Mouse (Mus musculus) MEL (cell line): Measurements from ENCODE around the gene Usp20. TPM values are rescaled to one million over a fixed set of nuclear protein-coding genes. Genes with fewer than 3 reads are reported as not detected.

ENCODE experiments used
- DNase-seq: peaks from one replicate; pipeline ENCODE4 v3.0.0; 2011; ENCODE audit warnings: low read depth, low spot score
- H3K27ac ChIP-seq: 2 replicates; pipeline ENCODE4 v1.5.1; 2012; ENCODE audit warnings: low read depth, mild to moderate bottlenecking, control low read depth, low read length, moderate library complexity; ENCODE audit not compliant: control insufficient read depth
- H3K27me3 ChIP-seq, 2 experiments: fragments of 150-350 bp in 1 of 2; sonication (generic) in 1 of 2; 2 replicates each; pipeline ENCODE4 v1.6.1; 2012; ENCODE audit warnings: low read length in 2 of 2, mild to moderate bottlenecking in 2 of 2, improper control_type of control experiment in 1 of 2, moderate library complexity in 1 of 2; ENCODE audit not compliant: insufficient read depth in 2 of 2, control insufficient read depth in 1 of 2
- H3K36me3 ChIP-seq, 2 experiments: 2 replicates each; pipeline ENCODE4 v1.6.1; 2012 to 2014; ENCODE audit warnings: low read length in 2 of 2, improper control_type of control experiment in 1 of 2, inconsistent platforms in 1 of 2, mild to moderate bottlenecking in 1 of 2; ENCODE audit not compliant: insufficient read depth in 2 of 2, control insufficient read depth in 1 of 2
- H3K4me1 ChIP-seq, 2 experiments: fragments of 150-350 bp in 1 of 2; sonication (generic) in 1 of 2; 2 replicates each; pipeline ENCODE4 v1.6.1; 2012; ENCODE audit warnings: low read length in 2 of 2, improper control_type of control experiment in 1 of 2, mild to moderate bottlenecking in 1 of 2; ENCODE audit not compliant: insufficient read depth in 2 of 2, control insufficient read depth in 1 of 2
- H3K4me3 ChIP-seq, 2 experiments: fragments of 150-350 bp in 1 of 2; sonication (generic) in 1 of 2; 2 replicates each; pipeline ENCODE4 v1.5.1; 2012; ENCODE audit warnings: low read depth in 2 of 2, low read length in 2 of 2, mild to moderate bottlenecking in 2 of 2, moderate library complexity in 2 of 2, control low read depth in 1 of 2, improper control_type of control experiment in 1 of 2; ENCODE audit not compliant: control insufficient read depth in 1 of 2, insufficient read depth in 1 of 2
- H3K79me2 ChIP-seq: 2 replicates; pipeline ENCODE4 v1.6.1; 2012; ENCODE audit warnings: mild to moderate bottlenecking, low read length, moderate library complexity; ENCODE audit not compliant: control insufficient read depth, poor library complexity, insufficient read depth
- H3K9ac ChIP-seq: 2 replicates; pipeline ENCODE4 v1.6.1; 2012; ENCODE audit warnings: low read depth, mild to moderate bottlenecking, control low read depth, low read length, moderate library complexity; ENCODE audit not compliant: control insufficient read depth, poor library complexity, severe bottlenecking
- H3K9me3 ChIP-seq: fragments of 150-350 bp; sonication (generic); replicated peaks from 2 replicates; pipeline ENCODE4 v1.6.1; 2012; ENCODE audit warnings: mild to moderate bottlenecking, low read length, improper control_type of control experiment, moderate library complexity; ENCODE audit not compliant: insufficient read depth
- BHLHE40 ChIP-seq: IDR thresholded peaks from 2 replicates; pipeline ENCODE4 v1.6.1; 2012; ENCODE audit warnings: low read depth, mild to moderate bottlenecking, inconsistent platforms, low read length, improper control_type of control experiment, borderline replicate concordance
- CHD1 ChIP-seq: IDR thresholded peaks from 2 replicates; pipeline ENCODE4 v1.6.1; 2012; ENCODE audit warnings: low read depth, mild to moderate bottlenecking, inconsistent platforms, low read length, improper control_type of control experiment
- E2F4 ChIP-seq: IDR thresholded peaks from 2 replicates; pipeline ENCODE4 v1.6.1; 2011; ENCODE audit warnings: low read depth, low read length, improper control_type of control experiment, borderline replicate concordance
- EP300 ChIP-seq, 2 experiments: IDR thresholded peaks; 2 replicates each; pipeline ENCODE4 v1.6.1; 2011; ENCODE audit warnings: improper control_type of control experiment in 2 of 2, low read length in 2 of 2, low read depth in 1 of 2, mild to moderate bottlenecking in 1 of 2
- GABPA ChIP-seq: IDR thresholded peaks from 2 replicates; pipeline ENCODE4 v1.6.1; 2012; ENCODE audit warnings: low read depth, mild to moderate bottlenecking, inconsistent platforms, low read length, improper control_type of control experiment, moderate library complexity
- HCFC1 ChIP-seq: IDR thresholded peaks from 2 replicates; pipeline ENCODE4 v1.6.1; 2012; ENCODE audit warnings: low read depth, mild to moderate bottlenecking, inconsistent platforms, low read length, improper control_type of control experiment, moderate library complexity
- JUND ChIP-seq: IDR thresholded peaks from 2 replicates; pipeline ENCODE4 v1.6.1; 2011; ENCODE audit warnings: low read depth, mild to moderate bottlenecking, improper control_type of control experiment, low read length
- MAX ChIP-seq: IDR thresholded peaks from 2 replicates; pipeline ENCODE4 v1.6.1; 2011; ENCODE audit warnings: low read length, improper control_type of control experiment
- MAZ ChIP-seq: IDR thresholded peaks from 2 replicates; pipeline ENCODE4 v1.6.1; 2012; ENCODE audit warnings: low read depth, mild to moderate bottlenecking, inconsistent platforms, low read length, improper control_type of control experiment
- MYB ChIP-seq: IDR thresholded peaks from 2 replicates; pipeline ENCODE4 v1.6.1; 2011; ENCODE audit warnings: mild to moderate bottlenecking, low read depth, low read length, improper control_type of control experiment
- NELFE ChIP-seq: IDR thresholded peaks from 2 replicates; pipeline ENCODE4 v1.6.1; 2011; ENCODE audit warnings: low read depth, low read length, improper control_type of control experiment
- NRF1 ChIP-seq: IDR thresholded peaks from 2 replicates; pipeline ENCODE4 v1.6.1; 2014; ENCODE audit warnings: low read depth, mild to moderate bottlenecking, inconsistent platforms, low read length, improper control_type of control experiment, moderate library complexity; ENCODE audit not compliant: poor library complexity, insufficient read depth, severe bottlenecking
- POLR2A ChIP-seq, 2 experiments: IDR thresholded peaks; 2 replicates each; pipeline ENCODE4 v1.6.1; 2011 to 2012; ENCODE audit warnings: low read length in 2 of 2, mild to moderate bottlenecking in 2 of 2, control low read depth in 1 of 2, improper control_type of control experiment in 1 of 2, low read depth in 1 of 2, moderate library complexity in 1 of 2; ENCODE audit not compliant: control insufficient read depth in 1 of 2, insufficient read depth in 1 of 2, poor library complexity in 1 of 2
- RAD21 ChIP-seq: IDR thresholded peaks from 2 replicates; pipeline ENCODE4 v1.6.1; 2011; ENCODE audit warnings: mild to moderate bottlenecking, low read depth, low read length, improper control_type of control experiment
- SIN3A ChIP-seq: IDR thresholded peaks from 2 replicates; pipeline ENCODE4 v1.6.1; 2012; ENCODE audit warnings: low read length, improper control_type of control experiment, inconsistent platforms
- SMC3 ChIP-seq: IDR thresholded peaks from 2 replicates; pipeline ENCODE4 v1.6.1; 2011; ENCODE audit warnings: low read depth, low read length, improper control_type of control experiment
- TBP ChIP-seq: IDR thresholded peaks from 2 replicates; pipeline ENCODE4 v1.8.0; 2011; ENCODE audit warnings: low read depth, low read length, improper control_type of control experiment
- TCF12 ChIP-seq: IDR thresholded peaks from 2 replicates; pipeline ENCODE4 v1.6.1; 2014; ENCODE audit warnings: low read depth, mild to moderate bottlenecking, inconsistent platforms, low read length, improper control_type of control experiment, moderate library complexity
- USF1 ChIP-seq: IDR thresholded peaks from 2 replicates; pipeline ENCODE4 v1.6.1; 2014; ENCODE audit warnings: low read depth, mild to moderate bottlenecking, inconsistent platforms, low read length, improper control_type of control experiment, moderate library complexity
- ZC3H11A ChIP-seq: IDR thresholded peaks from 2 replicates; pipeline ENCODE4 v1.6.1; 2012; ENCODE audit warnings: low read depth, mild to moderate bottlenecking, inconsistent platforms, low read length, improper control_type of control experiment
- ZNF384 ChIP-seq: IDR thresholded peaks from 2 replicates; pipeline ENCODE4 v1.6.1; 2012; ENCODE audit warnings: low read depth, mild to moderate bottlenecking, inconsistent platforms, low read length, improper control_type of control experiment
- polyA plus RNA-seq, 2 experiments: library from polyadenylated mRNA; stranded (reverse) in 1 of 2; unstranded in 1 of 2; fragments of >175 nt in 1 of 2; fragments of >200 nt in 1 of 2; gene quantifications; 2 replicates each; pipeline versions ENCODE4 v1.2.1 to v1.2.4; 2012; ENCODE audit warnings: low replicate concordance in 2 of 2, low read depth in 1 of 2; ENCODE audit not compliant: insufficient read length in 2 of 2, insufficient read depth in 1 of 2, missing spikeins in 1 of 2
- total RNA-seq: library from RNA; depleted of rRNA; stranded (reverse); fragments of 300-350 nt; gene quantifications from 2 replicates; pipeline ENCODE4 v1.2.3, GENCODE M21; 2012

Gene Usp20
- total and polyA plus RNA-seq, 3 experiments: 9.4 to 10.8 TPM; not detected in 1

DNA sequence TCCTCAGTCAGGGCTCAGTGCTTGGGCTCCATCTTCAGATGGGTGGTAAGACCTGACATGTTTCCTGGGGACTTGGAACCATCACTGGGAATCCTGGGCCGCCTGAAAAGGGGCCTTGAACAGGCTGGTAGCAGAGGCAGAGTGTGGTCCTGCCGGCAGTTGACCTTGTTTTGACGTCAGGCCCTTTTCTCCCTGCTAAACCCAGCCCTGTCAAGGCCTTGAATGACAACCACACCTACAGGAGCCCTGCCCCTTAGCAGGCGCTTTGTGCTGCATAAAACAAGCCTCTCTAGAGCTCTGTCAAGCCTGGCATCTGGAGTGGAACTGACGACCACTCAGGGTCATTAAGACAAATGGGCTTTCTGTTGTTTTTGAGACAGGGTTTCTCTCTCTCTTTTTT lies 22.2 kb upstream of the Usp20 start:
- no peak for DNase-seq
- peaks cover 22% of the 10 kb centered on the region for H3K79me2 ChIP-seq
- H3K27ac ChIP-seq: no peak overlapping the region
- peaks cover 0 to 16% of the 10 kb centered on the region in 2 experiments; a peak in 2 of 4 replicates for H3K4me1 ChIP-seq
- no peak for TF ChIP-seq POLR2A (IDR thresholded peaks at IDR 0.05; ENCODE audit: control insufficient read depth in 1 of 2, insufficient read depth in 1 of 2, low read depth in 1 of 2, low read length in 2 of 2, poor library complexity in 1 of 2)
- TF ChIP-seq ZNF384: no peak
- no peak for TF ChIP-seq USF1
- TF ChIP-seq JUND: no peak
- no peak for TF ChIP-seq NRF1
- no peak for TF ChIP-seq BHLHE40
- TF ChIP-seq EP300 (IDR thresholded peaks at IDR 0.05; ENCODE audit: low read depth in 1 of 2, low read length in 2 of 2): no peak
- TF ChIP-seq TBP: no peak
- no peak for TF ChIP-seq NELFE
- no peak for TF ChIP-seq MYB
- TF ChIP-seq CHD1: no peak
- TF ChIP-seq GABPA: no peak
- TF ChIP-seq HCFC1: no peak
- TF ChIP-seq E2F4: no peak
- H3K36me3 ChIP-seq: peaks cover 9 to 10% of the 10 kb centered on the region in 2 experiments; a peak in 3 of 4 replicates
- no peak overlapping the region for H3K4me3 ChIP-seq
- H3K27me3 ChIP-seq: no peaks in the 10 kb centered on the region
- H3K9me3 ChIP-seq: no peaks in the 10 kb centered on the region
- no peak overlapping the region for H3K9ac ChIP-seq

DNA sequence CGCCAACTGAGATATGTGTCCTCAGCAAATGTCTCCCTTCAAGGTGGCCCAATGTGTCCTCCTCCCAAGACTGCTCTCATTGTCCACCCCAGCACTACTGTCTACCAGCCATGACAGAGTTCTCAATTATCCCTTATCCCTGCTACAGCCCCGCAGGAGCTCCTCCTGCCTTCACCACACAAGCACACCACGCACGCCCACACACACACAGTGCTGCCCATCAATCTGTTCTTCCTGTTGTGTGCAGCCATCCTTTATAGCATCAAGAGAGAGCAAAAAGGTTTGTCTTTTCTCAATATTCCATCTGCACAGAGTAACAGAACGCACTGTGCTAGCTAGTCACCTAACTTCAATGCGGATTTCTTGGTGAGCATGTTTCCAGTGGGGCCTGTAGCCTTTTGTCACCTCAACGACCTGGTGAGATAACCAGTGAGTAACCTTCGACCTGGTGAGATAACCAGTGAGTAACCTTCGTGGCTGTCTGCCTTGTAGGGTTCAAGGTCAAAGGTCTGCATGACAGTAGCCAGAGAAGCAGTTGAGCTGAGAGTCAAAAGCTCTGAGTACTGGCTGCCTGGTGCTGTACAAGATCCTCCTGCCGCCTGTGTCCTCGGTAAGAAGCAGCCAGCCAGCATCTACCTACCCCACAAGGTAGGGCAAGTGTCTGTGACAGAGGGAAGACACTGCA lies 19.4 kb upstream of the Usp20 start:
- H3K79me2 ChIP-seq: peaks cover 23% of the 10 kb centered on the region
- TF ChIP-seq ZC3H11A (no peak), E2F4 (no peak), TCF12 (no peak), SMC3 (no peak), NRF1 (no peak), ZNF384 (no peak), BHLHE40 (no peak), JUND (no peak), RAD21 (no peak), MAX (no peak), MYB (no peak), MAZ (no peak), SIN3A (no peak), USF1 (no peak)
- peaks cover 0 to 22% of the 10 kb centered on the region in 2 experiments; a peak in 3 of 4 replicates for H3K4me1 ChIP-seq
- no peak overlapping the region for H3K27ac ChIP-seq
- H3K27me3 ChIP-seq: no peaks in the 10 kb centered on the region
- no peaks in the 10 kb centered on the region for H3K9me3 ChIP-seq
- peaks cover 3 to 23% of the 10 kb centered on the region in 2 experiments; a peak in 3 of 4 replicates for H3K36me3 ChIP-seq
- DNase-seq: no peak
- no peak overlapping the region for H3K9ac ChIP-seq
- no peak overlapping the region for H3K4me3 ChIP-seq
